Mouse (Mus musculus): ENCODE results near the gene Per3. TPM values are rescaled to one million over a fixed set of nuclear protein-coding genes. Genes with fewer than 3 reads are reported as not detected.
A peak's percentile ranks its signal among the peaks of the same experiment; 100 is the strongest.

Per3 gene
- polyA plus RNA-seq, 1 experiment from 2014 or later = 7.0 TPM

DNA sequence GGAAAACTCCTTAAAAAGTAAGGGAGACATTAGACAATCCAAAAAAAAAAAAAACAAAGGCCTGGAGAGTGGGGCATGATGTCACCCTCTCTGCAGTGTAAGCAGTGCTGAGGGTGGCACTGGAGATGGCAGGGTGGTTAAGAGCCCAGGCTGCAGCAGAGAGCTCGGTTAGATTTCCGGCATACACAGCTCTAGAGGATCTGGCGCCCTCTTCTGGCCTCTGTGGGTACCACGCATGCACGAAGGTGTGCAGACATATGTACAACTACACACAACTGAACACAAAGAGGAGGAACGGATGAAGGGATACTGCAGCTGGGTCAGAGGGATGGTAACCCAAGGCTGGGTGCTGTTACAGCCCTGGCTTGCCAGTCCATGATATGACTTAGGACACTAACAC, 37.5 kb downstream of the Per3 start:
- Histone ChIP-seq H3K9me3 (replicated peaks) (no peaks in the 10 kb centered on the region), H3K27ac (no peak overlapping the region), H3K36me3 (peaks cover 13% of the 10 kb centered on the region), H3K27me3 (ENCODE audit: low read depth, poor library complexity, severe bottlenecking) (no peaks in the 10 kb centered on the region; the same call in 1 of the 2 replicates), H3K4me3 (no peak overlapping the region), H3K4me1 (peaks cover 3% of the 10 kb centered on the region; the same call in 1 of the 2 replicates)
- DNase-seq (ENCODE audit: low spot score) = peak; percentile 60
- 55% methylated on average over 6 of the region's 6 CpGs for WGBS

- 93% methylated on average over 13 of the region's 13 CpGs for WGBS
- Histone ChIP-seq H3K4me1 (peaks cover 3% of the 10 kb centered on the region; the same call in 1 of the 2 replicates), H3K36me3 (peaks cover 12% of the 10 kb centered on the region), H3K27ac (no peak overlapping the region), H3K4me3 (no peak overlapping the region), H3K9me3 (replicated peaks) (no peaks in the 10 kb centered on the region), H3K27me3 (ENCODE audit: low read depth, poor library complexity, severe bottlenecking) (no peaks in the 10 kb centered on the region)
- DNase-seq (ENCODE audit: low spot score) = no peak
Measured at GRCm38 (mm10) chr4:151005656-151006318, 38.7 kb downstream of the Per3 start.

- H3K9me3 ChIP-seq (replicated peaks) = no peaks in the 10 kb centered on the region
- H3K36me3 ChIP-seq = peaks cover 9% of the 10 kb centered on the region
- 85% methylated on average over 13 of the region's 13 CpGs for WGBS
- no peak for DNase-seq (ENCODE audit: low spot score)
- no peaks in the 10 kb centered on the region for H3K27me3 ChIP-seq (ENCODE audit: low read depth, poor library complexity, severe bottlenecking)
- peaks cover 3% of the 10 kb centered on the region; the same call in 1 of the 2 replicates for H3K4me1 ChIP-seq
- no peak overlapping the region for H3K4me3 ChIP-seq
- no peak overlapping the region for H3K27ac ChIP-seq
Measured at GRCm38 (mm10) chr4:151001397-151001796, 43.1 kb downstream of the Per3 start.

- no peak for DNase-seq (ENCODE audit: low spot score)
- WGBS = 93% methylated on average over 9 of the region's 9 CpGs
Measured at GRCm38 (mm10) chr4:150998626-150999025, 45.8 kb downstream of the Per3 start.

DNA sequence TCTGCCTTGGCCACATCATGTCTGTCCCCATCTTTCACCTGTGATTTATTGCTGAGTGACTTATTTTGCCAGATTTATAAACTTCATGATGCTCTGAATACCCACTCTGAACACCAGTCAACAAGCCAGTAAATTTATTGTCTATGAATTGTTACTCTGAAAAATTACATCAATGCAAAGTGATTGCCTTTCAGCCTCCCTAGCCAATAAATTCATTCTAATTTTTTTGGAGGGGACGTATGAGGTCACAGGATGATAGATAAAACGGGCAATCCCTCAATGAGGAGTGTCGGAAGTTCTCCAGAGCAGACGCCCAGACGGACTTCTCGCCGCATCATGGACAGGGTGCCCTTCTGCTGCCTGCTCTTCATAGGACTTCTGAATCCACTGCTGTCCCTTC, 47.7 kb downstream of the Per3 start, which contains the start of gene Uts2:
Gene Uts2, plus strand, starts transcription at position 301 of the 400 bp plus-strand sequence.
- no peak for DNase-seq (ENCODE audit: low spot score)
- Histone ChIP-seq H3K4me3 (no peak within 1 kb of the TSS), H3K36me3 (no peaks in the 10 kb centered on the region), H3K9me3 (replicated peaks) (no peaks in the 10 kb centered on the region), H3K4me1 (peaks cover 8% of the 10 kb centered on the region), H3K27ac (no peak within 1 kb of the TSS), H3K27me3 (ENCODE audit: low read depth, poor library complexity, severe bottlenecking) (no peaks in the 10 kb centered on the region)
- WGBS = 93% methylated on average over 7 of the region's 7 CpGs

More at GRCm38 (mm10) chr4:150998626-150999025, 45.8 kb downstream of the Per3 start:
- H3K4me3 ChIP-seq = no peak overlapping the region
- peaks cover 11% of the 10 kb centered on the region for H3K4me1 ChIP-seq
- no peaks in the 10 kb centered on the region for H3K27me3 ChIP-seq (ENCODE audit: low read depth, poor library complexity, severe bottlenecking)
- H3K27ac ChIP-seq = no peak overlapping the region
- H3K36me3 ChIP-seq = no peaks in the 10 kb centered on the region
- no peaks in the 10 kb centered on the region for H3K9me3 ChIP-seq (replicated peaks)

DNA sequence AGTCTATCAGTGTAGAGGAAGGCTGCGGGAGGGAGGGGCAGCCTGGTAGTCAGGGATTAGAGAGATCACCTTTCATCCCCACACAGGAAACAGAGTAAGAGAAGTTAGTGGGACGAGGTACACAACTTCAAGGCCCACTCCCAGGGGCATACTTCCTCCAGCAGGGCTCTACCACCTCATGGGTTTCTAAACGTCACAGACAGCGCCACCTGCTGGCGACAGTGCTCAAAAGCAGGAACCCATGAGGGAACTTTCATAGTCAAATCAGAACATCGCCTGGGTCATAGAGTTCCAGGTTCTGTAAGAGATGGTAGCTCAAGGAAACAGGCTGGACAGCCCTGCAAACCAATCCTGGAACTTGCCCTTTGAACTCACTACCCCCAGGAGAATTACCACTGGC, 54.3 kb downstream of the Per3 start:
- Histone ChIP-seq H3K9me3 (replicated peaks) (no peaks in the 10 kb centered on the region), H3K27me3 (ENCODE audit: low read depth, poor library complexity, severe bottlenecking) (no peaks in the 10 kb centered on the region), H3K4me1 (peaks cover 5% of the 10 kb centered on the region), H3K4me3 (no peak overlapping the region), H3K27ac (no peak overlapping the region), H3K36me3 (no peaks in the 10 kb centered on the region)
- DNase-seq (ENCODE audit: low spot score) = no peak
- 47% methylated on average over 6 of the region's 6 CpGs for WGBS

GRCm38 (mm10) chr4:150980153-150980552, 64.3 kb downstream of the Per3 start:
- 91% methylated on average over 5 of the region's 5 CpGs for WGBS
- H3K36me3 ChIP-seq = no peaks in the 10 kb centered on the region
- H3K27ac ChIP-seq = no peak overlapping the region
- no peaks in the 10 kb centered on the region for H3K9me3 ChIP-seq (replicated peaks)
- H3K4me1 ChIP-seq = 0 out of 2 replicates have a peak, but pooled peaks cover 3% of the 10 kb centered on the region
- DNase-seq (ENCODE audit: low spot score) = no peak
- H3K27me3 ChIP-seq (ENCODE audit: low read depth, poor library complexity, severe bottlenecking) = no peaks in the 10 kb centered on the region
- H3K4me3 ChIP-seq = no peak overlapping the region

GRCm38 (mm10) chr4:150979455-150979854, 65.0 kb downstream of the Per3 start:
- Histone ChIP-seq H3K36me3 (no peaks in the 10 kb centered on the region), H3K27ac (no peak overlapping the region), H3K4me1 (0 out of 2 replicates have a peak, but pooled peaks cover 3% of the 10 kb centered on the region), H3K4me3 (no peak overlapping the region), H3K9me3 (replicated peaks) (no peaks in the 10 kb centered on the region), H3K27me3 (ENCODE audit: low read depth, poor library complexity, severe bottlenecking) (no peaks in the 10 kb centered on the region)
- DNase-seq (ENCODE audit: low spot score) = no peak
- 82% methylated on average over 9 of the region's 9 CpGs for WGBS

- Histone ChIP-seq H3K27ac (no peak overlapping the region), H3K27me3 (ENCODE audit: low read depth, poor library complexity, severe bottlenecking) (no peaks in the 10 kb centered on the region), H3K4me1 (0 out of 2 replicates have a peak, but pooled peaks cover 3% of the 10 kb centered on the region), H3K4me3 (no peak overlapping the region), H3K36me3 (no peaks in the 10 kb centered on the region), H3K9me3 (replicated peaks) (no peaks in the 10 kb centered on the region)
- 91% methylated on average over 21 of the region's 21 CpGs for WGBS
- DNase-seq (ENCODE audit: low spot score) = no peak
Measured at GRCm38 (mm10) chr4:150978156-150978910, 66.1 kb downstream of the Per3 start.

DNA sequence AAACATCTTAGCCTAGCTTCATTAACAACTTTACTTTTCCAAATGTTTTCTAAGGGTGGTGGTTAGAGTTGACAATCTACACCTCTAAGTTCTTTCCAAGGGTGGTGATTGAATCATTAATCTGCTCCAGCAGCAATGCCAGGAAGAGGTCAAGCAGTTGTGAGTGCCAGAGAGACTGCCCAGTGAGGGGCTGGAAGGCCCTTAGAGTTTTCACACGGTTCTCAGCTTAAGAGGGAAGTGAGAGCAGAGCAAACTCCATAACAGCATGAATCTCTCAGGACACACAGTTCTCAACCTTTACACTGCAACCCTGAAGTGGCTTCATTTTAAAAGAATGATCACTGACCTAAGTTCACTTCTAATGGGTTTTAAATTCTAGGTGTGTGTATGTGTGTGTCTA, 69.3 kb downstream of the Per3 start:
- no peak overlapping the region for H3K27ac ChIP-seq
- no peaks in the 10 kb centered on the region for H3K36me3 ChIP-seq
- WGBS = 44% methylated on average over 1 of the region's 1 CpGs
- no peaks in the 10 kb centered on the region for H3K4me1 ChIP-seq
- no peaks in the 10 kb centered on the region for H3K27me3 ChIP-seq (ENCODE audit: low read depth, poor library complexity, severe bottlenecking)
- H3K9me3 ChIP-seq (replicated peaks) = no peaks in the 10 kb centered on the region
- DNase-seq (ENCODE audit: low spot score) = no peak
- no peak overlapping the region for H3K4me3 ChIP-seq

DNA sequence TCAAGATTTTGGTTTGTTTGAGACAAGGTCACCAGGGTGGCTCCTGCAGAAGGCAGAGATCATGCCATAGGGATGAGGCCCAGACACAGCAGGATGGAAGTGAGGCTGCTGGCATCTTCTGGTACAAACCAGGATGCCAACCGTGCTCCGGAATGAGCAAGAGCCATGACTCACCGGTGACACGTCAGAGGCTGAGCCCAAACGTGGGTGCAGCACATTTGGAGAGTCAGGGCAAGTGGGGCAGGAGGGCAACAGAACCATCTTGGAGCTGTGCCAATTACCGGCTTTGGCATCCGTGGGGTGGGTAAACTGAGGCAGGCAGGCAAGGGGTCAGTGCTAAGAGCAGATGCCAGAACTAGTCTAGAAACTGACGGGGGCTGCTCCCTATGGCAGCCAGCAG, 71.2 kb downstream of the Per3 start:
- Histone ChIP-seq H3K27me3 (ENCODE audit: low read depth, poor library complexity, severe bottlenecking) (no peaks in the 10 kb centered on the region), H3K27ac (no peak overlapping the region), H3K4me3 (no peak overlapping the region), H3K9me3 (replicated peaks) (no peaks in the 10 kb centered on the region), H3K4me1 (no peaks in the 10 kb centered on the region), H3K36me3 (no peaks in the 10 kb centered on the region)
- 83% methylated on average over 8 of the region's 8 CpGs for WGBS
- no peak for DNase-seq (ENCODE audit: low spot score)

- Histone ChIP-seq H3K27ac (no peak overlapping the region), H3K36me3 (no peaks in the 10 kb centered on the region), H3K4me3 (no peak overlapping the region), H3K4me1 (no peaks in the 10 kb centered on the region), H3K9me3 (replicated peaks) (no peaks in the 10 kb centered on the region), H3K27me3 (ENCODE audit: low read depth, poor library complexity, severe bottlenecking) (0 out of 2 replicates have a peak, but pooled peaks cover 1% of the 10 kb centered on the region)
- DNase-seq (ENCODE audit: low spot score) = no peak
- 90% methylated on average over 8 of the region's 8 CpGs for WGBS
Measured at GRCm38 (mm10) chr4:150968956-150969355, 75.5 kb downstream of the Per3 start.

GRCm38 (mm10) chr4:150966556-150966955, 77.9 kb downstream of the Per3 start:
- no peaks in the 10 kb centered on the region for H3K4me1 ChIP-seq
- H3K36me3 ChIP-seq = no peaks in the 10 kb centered on the region
- WGBS = 15% methylated on average over 7 of the region's 7 CpGs
- H3K27me3 ChIP-seq (ENCODE audit: low read depth, poor library complexity, severe bottlenecking) = 0 out of 2 replicates have a peak, but pooled peaks cover 4% of the 10 kb centered on the region
- H3K4me3 ChIP-seq = no peak overlapping the region
- DNase-seq (ENCODE audit: low spot score) = peak; percentile 78
- no peaks in the 10 kb centered on the region for H3K9me3 ChIP-seq (replicated peaks)
- H3K27ac ChIP-seq = no peak overlapping the region

Measured in limb, embryonic 10.5 days (tissue).